Mouse (Mus musculus) kidney, postnatal 14 days (tissue): Measurements from ENCODE around the gene Smg5.
A peak's percentile ranks its signal among the peaks of the same experiment; 100 is the strongest.
"Not testable (repeated sequence)": the region's sequence is repeated elsewhere in the genome, so short reads cannot be mapped to it uniquely, and the experiment has no call there.

Experiments
- DNase-seq: peaks from one replicate; pipeline ENCODE4 v3.0.0; 2022; ENCODE audit warnings: mixed read lengths

The Smg5 gene

GRCm38 (mm10) chr3:88336058-88337013 lies at the start of gene Smg5, which contains the start of gene Tmem79:
TSS of gene Smg5 (plus strand) at chr3:88336260.
TSS of gene Tmem79 (minus strand) at chr3:88336148.
- peak; percentile 97 for DNase-seq

- no peak for DNase-seq
These were observed 49.0 kb upstream of the Smg5 start, which contains the start of gene Gm38392 for GRCm38 (mm10) chr3:88287110-88287509. TSS of gene Gm38392 (minus strand) at chr3:88287210.

GRCm38 (mm10) chr3:88288133-88288713 lies 47.8 kb upstream of the Smg5 start:
- not testable (repeated sequence) for DNase-seq

- peak; percentile 13 for DNase-seq
These were observed 44.1 kb upstream of the Smg5 start for GRCm38 (mm10) chr3:88291970-88292369.

- DNase-seq = not testable (repeated sequence)
These were observed 40.8 kb upstream of the Smg5 start for GRCm38 (mm10) chr3:88295272-88295671.

GRCm38 (mm10) chr3:88296110-88296560 lies 39.9 kb upstream of the Smg5 start:
- no peak for DNase-seq

- peak; percentile 99 for DNase-seq
These were observed 39.3 kb upstream of the Smg5 start, which contains the start of the genes Tsacc and Cct3 for GRCm38 (mm10) chr3:88296561-88297318. TSS of gene Tsacc (minus strand) at chr3:88296999. TSS of gene Cct3 (plus strand) at chr3:88297116.

- DNase-seq = no peak
These were observed 38.7 kb upstream of the Smg5 start for GRCm38 (mm10) chr3:88297321-88297851.

GRCm38 (mm10) chr3:88299172-88299571 lies 36.9 kb upstream of the Smg5 start:
- no peak for DNase-seq

GRCm38 (mm10) chr3:88324951-88325405 lies 11.1 kb upstream of the Smg5 start, which contains the start of gene Glmp:
TSS of gene Glmp (plus strand) at chr3:88325023.
- DNase-seq = peak; percentile 75

GRCm38 (mm10) chr3:88328956-88329355 lies 7.1 kb upstream of the Smg5 start:
- no peak for DNase-seq

GRCm38 (mm10) chr3:88331282-88331681 lies 4.8 kb upstream of the Smg5 start:
- peak; percentile 46 for DNase-seq

- DNase-seq = peak; percentile 50
These were observed 1.9 kb upstream of the Smg5 start for GRCm38 (mm10) chr3:88334029-88334658.

- no peak for DNase-seq
These were observed 1.1 kb upstream of the Smg5 start for GRCm38 (mm10) chr3:88334902-88335435.

- DNase-seq = peak; percentile 29
These were observed 515 bp upstream of the Smg5 start for GRCm38 (mm10) chr3:88335436-88336053.

- DNase-seq = no peak
These were observed 1.4 kb downstream of the Smg5 start for GRCm38 (mm10) chr3:88337367-88338020.

GRCm38 (mm10) chr3:88338316-88338715 lies 2.3 kb downstream of the Smg5 start:
- no peak for DNase-seq

GRCm38 (mm10) chr3:88339006-88339405 lies 2.9 kb downstream of the Smg5 start:
- DNase-seq = no peak

GRCm38 (mm10) chr3:88350732-88351131 lies 14.7 kb downstream of the Smg5 start:
- no peak for DNase-seq

GRCm38 (mm10) chr3:88352907-88353306 lies 16.8 kb downstream of the Smg5 start:
- no peak for DNase-seq
